Mouse (Mus musculus) brain, embryonic 14.5 days (tissue): Measurements from ENCODE around the gene Wnt4. TPM values are rescaled to one million over a fixed set of nuclear protein-coding genes. Genes with fewer than 3 reads are reported as not detected.
A peak's percentile ranks its signal among the peaks of the same experiment; 100 is the strongest.

Experiments
- DNase-seq: peaks from one replicate; pipeline ENCODE4 v3.0.0-alpha.2; 2011; ENCODE audit warnings: low read depth
- CTCF ChIP-seq: fragments of 200-500 bp; IDR thresholded peaks from 2 replicates; pipeline ENCODE4 v1.5.1; 2012; ENCODE audit warnings: inconsistent platforms, mild to moderate bottlenecking, moderate library complexity, borderline replicate concordance; ENCODE audit not compliant: insufficient read depth, insufficient read length; ENCODE audit errors: extremely low read depth
- POLR2A ChIP-seq: fragments of 200-500 bp; IDR thresholded peaks from 2 replicates; pipeline ENCODE4 v1.6.1; 2012; ENCODE audit warnings: mild to moderate bottlenecking, inconsistent platforms, borderline replicate concordance; ENCODE audit not compliant: poor library complexity, insufficient read depth, insufficient read length, severe bottlenecking; ENCODE audit errors: extremely low read depth
- polyA plus RNA-seq: library from polyadenylated mRNA; depleted of rRNA; stranded (reverse); fragments of >200 nt; gene quantifications from 2 replicates; pipeline ENCODE4 v1.2.3, GENCODE M21; 2012; rRNA removed

Wnt4 gene
- 2.1 and 4.6 TPM in 2 replicates for polyA plus RNA-seq

DNA sequence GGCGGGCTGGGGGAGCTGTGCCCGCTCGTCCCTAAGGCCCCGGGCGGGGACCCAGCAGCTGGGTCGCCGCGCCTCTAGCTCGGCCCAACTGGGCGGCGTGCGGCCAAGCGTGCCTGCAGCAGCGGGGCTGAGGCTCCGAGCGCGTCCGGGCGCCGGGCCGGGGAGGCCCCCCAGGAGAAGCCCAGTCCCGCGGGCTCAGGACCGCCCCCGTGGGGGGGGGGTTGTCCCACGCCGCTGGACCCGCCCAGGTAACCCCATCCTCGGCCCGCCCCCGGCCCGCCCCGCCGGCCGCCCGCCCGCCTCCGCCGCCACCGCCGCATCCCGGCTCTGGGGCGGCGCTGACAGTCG, at the start of gene Wnt4:
Gene Wnt4, plus strand, starts transcription at position 324 of the 348 bp plus-strand sequence.
- peak; percentile 49 for DNase-seq
- TF ChIP-seq CTCF (0 out of 2 replicates have a peak, but pooled peaks have one; percentile 15), POLR2A (no peak)

DNA sequence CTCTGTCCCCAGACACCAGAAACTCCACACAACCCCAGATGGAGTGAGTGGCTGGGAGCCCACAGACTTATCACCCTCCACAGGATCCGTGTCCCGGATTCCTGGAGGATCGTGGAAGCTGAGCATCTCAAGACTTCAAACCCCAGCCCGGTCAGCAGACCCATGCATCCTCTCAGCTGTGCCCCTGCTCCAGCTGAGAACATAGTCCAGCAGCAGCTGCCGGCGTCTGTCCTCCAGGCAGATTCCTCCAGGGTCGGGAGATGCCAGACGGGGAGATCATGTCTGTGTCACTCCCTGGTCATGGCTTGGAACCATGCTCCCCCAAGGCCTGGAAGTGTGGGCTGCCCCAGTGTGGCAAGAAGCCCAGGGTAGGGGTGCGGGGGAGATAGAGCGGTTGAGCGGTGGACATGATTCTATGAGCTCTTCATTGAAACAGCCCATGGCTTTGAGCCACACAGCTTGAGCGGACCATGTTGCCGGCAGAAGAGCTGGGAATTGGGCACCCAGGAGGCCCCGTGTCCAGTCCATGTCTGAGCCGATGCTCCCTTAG, 48.6 kb upstream of the Wnt4 start:
- TF ChIP-seq CTCF: no peak
- no peak for DNase-seq

DNA sequence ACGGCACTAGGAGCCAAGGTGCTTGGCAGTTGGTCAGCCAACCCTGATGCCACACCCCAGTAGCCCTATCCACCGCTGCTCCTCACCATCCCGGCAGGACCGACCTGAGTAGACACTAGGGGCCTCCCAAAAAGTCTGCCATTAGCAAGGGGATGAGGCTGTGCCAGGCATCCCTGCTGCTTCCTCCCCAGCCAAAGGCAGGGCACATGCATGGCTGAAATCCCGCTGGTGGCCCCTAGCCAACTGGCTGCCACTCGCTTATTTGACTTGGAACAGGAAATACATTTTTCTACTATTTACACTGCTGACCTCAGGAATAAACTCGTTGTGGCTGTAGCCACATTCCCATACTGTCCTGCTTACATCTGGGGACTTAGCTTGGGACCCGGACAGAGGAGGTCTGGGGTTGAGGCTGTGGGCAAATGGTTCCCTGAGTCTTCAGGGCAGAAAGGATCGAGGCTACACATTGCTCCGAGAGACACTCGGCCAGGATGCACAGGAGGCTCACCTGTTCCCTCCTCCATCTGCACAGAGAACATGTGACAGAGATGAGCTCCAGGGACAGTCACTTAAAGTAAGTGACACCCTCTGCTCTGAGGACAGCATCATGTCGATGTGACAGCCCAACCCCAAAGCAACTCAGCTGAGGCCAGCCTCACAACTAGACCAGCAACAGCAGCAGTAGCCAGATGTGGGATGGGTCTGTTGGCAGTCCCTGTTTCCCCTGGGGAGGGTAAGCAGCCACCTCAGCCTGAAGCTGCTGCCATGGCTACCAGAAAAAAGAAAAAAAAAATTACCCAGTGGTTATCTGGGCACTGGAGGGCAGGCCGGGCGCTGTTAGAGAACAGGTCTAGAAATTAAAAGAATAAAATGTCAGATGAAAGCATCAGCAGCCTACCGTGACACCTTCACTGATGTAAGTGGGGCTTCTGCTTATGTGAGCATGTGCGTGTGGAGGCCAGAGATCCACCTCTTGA, 45.5 kb upstream of the Wnt4 start:
- DNase-seq: peak; percentile 62
- no peak for TF ChIP-seq POLR2A
- TF ChIP-seq CTCF: no peak

DNA sequence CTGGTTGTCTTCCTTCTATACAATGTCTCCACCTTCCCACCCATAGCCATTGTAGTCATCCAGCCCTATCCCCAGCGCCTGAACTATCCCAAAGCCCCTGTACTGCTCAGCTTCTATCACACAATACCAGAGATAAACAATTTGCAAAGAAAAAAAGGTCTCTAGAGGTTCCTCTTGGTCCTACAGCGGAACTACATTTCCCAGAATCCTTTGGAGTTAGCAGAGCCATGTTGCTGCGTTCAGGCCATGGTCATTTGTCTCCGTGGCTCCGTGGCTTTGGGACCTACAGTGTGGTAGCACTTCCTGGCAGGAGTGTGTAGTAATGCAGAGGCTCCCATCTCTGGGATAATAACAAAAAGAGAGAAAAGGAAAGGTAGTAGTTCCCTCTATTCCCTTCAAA, 43.7 kb upstream of the Wnt4 start:
- DNase-seq: no peak

GRCm38 (mm10) chr4:137234444-137234843, 42.8 kb upstream of the Wnt4 start:
- TF ChIP-seq POLR2A: no peak
- TF ChIP-seq CTCF: no peak
- peak; percentile 19 for DNase-seq

More for the DNA sequence above, 43.7 kb upstream of the Wnt4 start:
- TF ChIP-seq POLR2A (no peak), CTCF (no peak)

GRCm38 (mm10) chr4:137235368-137235767, 41.9 kb upstream of the Wnt4 start:
- no peak for TF ChIP-seq POLR2A
- TF ChIP-seq CTCF: no peak
- DNase-seq: no peak

GRCm38 (mm10) chr4:137244883-137245282, 32.4 kb upstream of the Wnt4 start:
- TF ChIP-seq CTCF (no peak), POLR2A (no peak)
- DNase-seq: no peak

DNA sequence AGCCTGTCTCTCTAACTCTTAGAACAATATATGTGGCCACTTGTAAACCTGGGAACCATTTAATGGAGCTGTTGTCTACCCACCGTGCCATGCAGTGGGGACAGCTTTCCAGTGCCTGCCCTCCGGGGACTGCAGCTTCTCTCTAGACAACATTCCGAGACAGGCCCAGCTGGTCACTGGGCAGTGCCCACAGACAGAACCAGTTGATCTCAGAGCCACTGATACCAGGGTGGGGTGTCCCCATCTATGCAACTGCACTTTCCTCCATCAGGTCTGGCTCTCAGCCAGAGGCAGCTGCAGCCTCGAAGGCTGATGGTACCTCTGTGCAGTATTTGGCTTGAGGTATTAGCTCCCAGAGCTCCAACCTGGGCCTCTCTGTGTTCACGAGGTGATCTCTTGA, 27.0 kb upstream of the Wnt4 start:
- TF ChIP-seq CTCF: no peak
- TF ChIP-seq POLR2A: no peak
- DNase-seq: peak; percentile 20

DNA sequence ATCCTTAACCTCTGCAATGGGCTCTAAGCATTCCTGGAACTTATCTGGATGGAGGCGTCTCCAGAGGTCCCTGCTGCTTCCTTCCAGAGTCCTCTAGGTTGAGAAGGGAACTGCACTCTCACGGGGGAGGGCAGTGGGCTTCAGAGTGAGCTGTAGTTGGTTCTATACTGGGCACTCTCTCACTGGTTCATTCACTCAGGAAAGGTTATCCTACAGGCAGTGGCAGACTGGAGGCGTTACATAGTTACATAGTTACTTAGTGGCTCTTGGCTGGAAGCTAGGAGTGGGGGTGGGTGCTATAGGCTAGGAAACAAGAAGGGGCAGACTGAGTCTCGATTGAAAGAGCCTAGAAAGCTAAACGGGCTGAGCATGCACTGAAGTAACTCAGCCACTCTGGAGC, 26.4 kb upstream of the Wnt4 start:
- no peak for TF ChIP-seq CTCF
- TF ChIP-seq POLR2A: no peak
- DNase-seq: no peak

- DNase-seq: peak; percentile 74
- no peak for TF ChIP-seq POLR2A
- TF ChIP-seq CTCF: no peak
Observed at GRCm38 (mm10) chr4:137253601-137254000, 23.7 kb upstream of the Wnt4 start.

DNA sequence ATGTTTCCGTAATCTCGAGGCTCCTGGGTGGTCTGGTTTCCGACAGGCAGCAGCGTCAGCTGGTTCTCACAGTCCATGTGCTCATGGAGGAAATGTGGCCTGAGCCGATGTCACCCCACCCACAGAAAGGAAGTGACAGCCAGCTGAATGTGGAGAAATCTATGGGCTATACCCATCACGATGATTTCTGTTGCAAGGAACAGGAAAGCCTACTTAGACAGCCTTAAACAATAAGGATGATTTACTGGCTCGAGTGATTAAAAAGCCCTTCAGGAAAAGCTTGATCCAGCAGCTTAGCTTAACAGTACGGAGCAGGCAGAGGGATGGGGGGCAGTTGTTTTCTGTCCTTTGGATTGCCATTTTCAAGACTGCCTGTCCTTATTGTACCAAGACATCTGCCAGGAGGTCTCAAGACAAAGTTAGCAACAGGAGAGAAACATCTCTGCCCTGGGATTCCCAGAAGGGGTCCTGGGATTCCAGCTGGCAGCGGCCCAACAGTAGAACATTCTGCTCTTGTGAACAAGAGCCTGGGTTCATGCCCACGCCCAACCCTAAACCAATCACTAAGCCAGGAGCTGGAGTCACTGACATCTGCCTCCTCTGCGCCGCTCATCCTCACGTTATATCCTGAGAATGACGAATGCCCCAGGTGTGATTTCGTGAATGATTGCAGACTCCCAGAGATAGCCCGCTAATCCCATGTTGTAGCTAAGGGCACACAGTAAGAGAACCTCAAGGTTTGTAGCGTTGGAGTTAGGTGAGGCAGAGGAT, 22.9 kb upstream of the Wnt4 start:
- TF ChIP-seq POLR2A (no peak), CTCF (no peak)
- no peak for DNase-seq
